Mouse (Mus musculus): ENCODE data around the gene Cercam. TPM values are rescaled to one million over a fixed set of nuclear protein-coding genes. Genes with fewer than 3 reads are reported as not detected.

The Cercam gene
- polyA plus RNA-seq (2014; fragmentation: Nextera tagmentation; extraction: Ambion mirVana) = 8.4 and 8.7 TPM in 2 replicates

DNA sequence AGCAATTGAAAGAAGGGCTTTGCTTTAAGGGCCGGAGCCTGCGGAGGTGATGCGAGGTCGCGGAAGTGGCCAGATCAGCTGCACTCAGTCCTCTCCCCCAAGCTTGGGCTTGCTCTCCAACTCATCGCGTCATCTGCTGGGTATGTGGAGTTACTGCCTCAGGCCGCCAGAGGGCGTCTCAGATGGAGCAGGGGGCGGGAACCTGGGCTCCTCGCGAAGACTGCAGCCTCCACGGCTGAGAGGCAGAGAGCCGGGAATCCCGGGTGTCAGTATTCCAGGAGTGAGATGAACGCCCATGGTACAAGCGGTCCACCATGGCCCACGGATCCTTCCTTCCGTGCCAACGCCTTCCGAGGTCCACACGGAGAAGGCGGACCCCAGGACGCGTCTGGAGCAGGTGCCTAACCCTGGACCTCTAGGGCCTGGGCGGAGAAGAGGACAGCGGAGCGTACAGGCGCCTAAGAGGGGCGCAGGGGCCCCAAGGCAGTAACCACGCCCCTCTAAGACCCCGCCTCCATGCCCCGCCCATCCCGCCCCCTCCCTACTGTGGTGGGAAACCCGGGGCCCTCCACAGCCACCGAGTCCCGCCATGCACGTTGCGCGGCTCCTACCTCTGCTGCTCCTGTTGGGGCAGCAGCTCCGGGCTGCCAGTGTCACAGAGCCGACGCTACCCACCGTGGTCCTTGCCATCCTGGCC, at the start of gene Cercam:
Cercam (plus strand) TSS at position 216 of the 697 bp plus-strand sequence.
- Histone ChIP-seq H3K4me2 (ENCODE audit: low read depth, severe bottlenecking) (peak within 1 kb of the TSS; percentile 85), H3K27me3 (ENCODE audit: control insufficient read depth, insufficient read depth, low read length) (no peaks in the 10 kb centered on the region), H3K9ac (ENCODE audit: low read length) (peak within 1 kb of the TSS; percentile 58), H3K27ac (replicated peaks; ENCODE audit: low read depth, low read length) (peak within 1 kb of the TSS; percentile 42; the same call in 1 of the 2 replicates), H3K4me3 (ENCODE audit: low read depth, low read length) (peak within 1 kb of the TSS; percentile 49), H3K9me3 (ENCODE audit: control insufficient read depth, low read length) (no peaks in the 10 kb centered on the region), H3K36me3 (ENCODE audit: control insufficient read depth, insufficient read depth, low read length) (no peaks in the 10 kb centered on the region), H3K4me1 (ENCODE audit: control insufficient read depth, insufficient read depth, low read length) (0 out of 2 replicates have a peak, but pooled peaks cover 5% of the 10 kb centered on the region)
- under 1% methylated on average over 34 of the region's 44 CpGs for WGBS
- ATAC-seq (ENCODE audit: insufficient number of reproducible peaks, low FRiP score, low TSS enrichment, low read depth) = peak; percentile 88
- peak; percentile 89 for DNase-seq (ENCODE audit: low spot score)

GRCm38 (mm10) chr2:29819363-29819762, 49.6 kb upstream of the Cercam start:
- DNase-seq (ENCODE audit: low spot score) (no peak), ATAC-seq (ENCODE audit: insufficient number of reproducible peaks, low FRiP score, low TSS enrichment, low read depth) (no peak)
- peaks cover 4% of the 10 kb centered on the region; the same call in 1 of the 2 replicates for H3K36me3 ChIP-seq (ENCODE audit: control insufficient read depth, insufficient read depth, low read length)
- peaks cover 6% of the 10 kb centered on the region; the same call in 1 of the 2 replicates for H3K4me1 ChIP-seq (ENCODE audit: control insufficient read depth, insufficient read depth, low read length)
- H3K27me3 ChIP-seq (ENCODE audit: control insufficient read depth, insufficient read depth, low read length) = no peaks in the 10 kb centered on the region
- no peak overlapping the region for H3K4me3 ChIP-seq (ENCODE audit: low read depth, low read length)
- H3K4me2 ChIP-seq (ENCODE audit: low read depth, severe bottlenecking) = no peak overlapping the region; the same call in 1 of the 2 replicates
- no peak overlapping the region for H3K9ac ChIP-seq (ENCODE audit: low read length)
- 27% methylated on average over 2 of the region's 2 CpGs for WGBS
- no peaks in the 10 kb centered on the region for H3K9me3 ChIP-seq (ENCODE audit: control insufficient read depth, low read length)
- H3K27ac ChIP-seq (replicated peaks; ENCODE audit: low read depth, low read length) = no peak overlapping the region; the same call in 1 of the 2 replicates

DNA sequence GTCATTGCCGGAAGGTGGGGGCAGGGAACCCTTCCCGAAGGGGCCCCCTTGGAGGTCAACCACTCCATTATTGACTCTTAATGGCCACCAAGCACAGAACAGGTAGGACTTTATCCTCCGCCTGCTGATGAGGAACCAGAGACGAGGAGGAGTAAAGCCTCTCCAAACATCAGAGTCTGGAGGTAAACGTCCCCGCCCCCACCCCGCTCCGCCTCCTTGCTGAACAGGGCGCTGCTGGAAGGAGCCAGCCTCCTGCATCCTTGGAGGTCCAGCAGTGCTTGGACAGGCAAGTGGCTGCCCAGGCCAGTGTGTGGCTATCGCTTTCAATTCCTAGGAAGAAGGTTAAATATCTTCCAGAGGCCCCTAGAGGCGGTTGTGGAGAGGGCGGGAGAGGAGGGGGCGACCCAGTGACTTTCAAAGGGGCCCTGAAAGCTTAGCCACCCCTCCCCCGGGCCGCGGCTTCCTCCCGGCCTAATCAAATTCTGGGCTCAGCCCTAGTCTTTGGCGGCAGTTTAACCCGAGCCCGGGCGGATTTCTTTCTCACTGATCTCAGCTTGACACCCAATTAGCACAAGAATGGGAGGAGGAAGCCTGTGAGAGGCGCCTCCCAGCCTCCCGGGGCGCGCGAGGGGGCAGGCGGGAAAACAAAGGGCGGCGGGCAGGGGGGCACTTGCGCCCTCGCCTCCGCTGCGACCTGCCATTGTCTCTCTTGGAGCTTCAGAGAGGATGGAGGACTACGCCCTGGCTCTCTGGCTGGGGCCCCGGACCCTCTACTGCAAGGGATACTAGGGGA, 48.7 kb upstream of the Cercam start, which contains the start of gene Urm1:
Urm1 (plus strand) TSS at position 51 of the 793 bp plus-strand sequence.
- peaks cover 4% of the 10 kb centered on the region; the same call in 1 of the 2 replicates for H3K36me3 ChIP-seq (ENCODE audit: control insufficient read depth, insufficient read depth, low read length)
- no peaks in the 10 kb centered on the region for H3K27me3 ChIP-seq (ENCODE audit: control insufficient read depth, insufficient read depth, low read length)
- peak within 1 kb of the TSS; percentile 35 for H3K4me3 ChIP-seq (ENCODE audit: low read depth, low read length)
- peak within 1 kb of the TSS; percentile 92 for H3K27ac ChIP-seq (replicated peaks; ENCODE audit: low read depth, low read length)
- WGBS = under 1% methylated on average over 34 of the region's 35 CpGs
- peak within 1 kb of the TSS; percentile 80 for H3K9ac ChIP-seq (ENCODE audit: low read length)
- H3K4me1 ChIP-seq (ENCODE audit: control insufficient read depth, insufficient read depth, low read length) = peaks cover 6% of the 10 kb centered on the region; the same call in 1 of the 2 replicates
- peak; percentile 79 for ATAC-seq (ENCODE audit: insufficient number of reproducible peaks, low FRiP score, low TSS enrichment, low read depth)
- peak; percentile 87 for DNase-seq (ENCODE audit: low spot score)
- no peaks in the 10 kb centered on the region for H3K9me3 ChIP-seq (ENCODE audit: control insufficient read depth, low read length)
- H3K4me2 ChIP-seq (ENCODE audit: low read depth, severe bottlenecking) = peak within 1 kb of the TSS; percentile 68

- Histone ChIP-seq H3K4me2 (ENCODE audit: low read depth, severe bottlenecking) (peak overlapping the region; percentile 74), H3K9me3 (ENCODE audit: control insufficient read depth, low read length) (no peaks in the 10 kb centered on the region), H3K4me3 (ENCODE audit: low read depth, low read length) (peak overlapping the region; percentile 86), H3K36me3 (ENCODE audit: control insufficient read depth, insufficient read depth, low read length) (peaks cover 2% of the 10 kb centered on the region; the same call in 1 of the 2 replicates), H3K27ac (replicated peaks; ENCODE audit: low read depth, low read length) (peak overlapping the region; percentile 68), H3K9ac (ENCODE audit: low read length) (peak overlapping the region; percentile 77), H3K27me3 (ENCODE audit: control insufficient read depth, insufficient read depth, low read length) (no peaks in the 10 kb centered on the region), H3K4me1 (ENCODE audit: control insufficient read depth, insufficient read depth, low read length) (peaks cover 3% of the 10 kb centered on the region; the same call in 1 of the 2 replicates)
- DNase-seq (ENCODE audit: low spot score) (no peak), ATAC-seq (ENCODE audit: insufficient number of reproducible peaks, low FRiP score, low TSS enrichment, low read depth) (no peak)
- WGBS = 12% methylated on average over 11 of the region's 11 CpGs
These were observed 42.5 kb upstream of the Cercam start for GRCm38 (mm10) chr2:29826318-29826925.

DNA sequence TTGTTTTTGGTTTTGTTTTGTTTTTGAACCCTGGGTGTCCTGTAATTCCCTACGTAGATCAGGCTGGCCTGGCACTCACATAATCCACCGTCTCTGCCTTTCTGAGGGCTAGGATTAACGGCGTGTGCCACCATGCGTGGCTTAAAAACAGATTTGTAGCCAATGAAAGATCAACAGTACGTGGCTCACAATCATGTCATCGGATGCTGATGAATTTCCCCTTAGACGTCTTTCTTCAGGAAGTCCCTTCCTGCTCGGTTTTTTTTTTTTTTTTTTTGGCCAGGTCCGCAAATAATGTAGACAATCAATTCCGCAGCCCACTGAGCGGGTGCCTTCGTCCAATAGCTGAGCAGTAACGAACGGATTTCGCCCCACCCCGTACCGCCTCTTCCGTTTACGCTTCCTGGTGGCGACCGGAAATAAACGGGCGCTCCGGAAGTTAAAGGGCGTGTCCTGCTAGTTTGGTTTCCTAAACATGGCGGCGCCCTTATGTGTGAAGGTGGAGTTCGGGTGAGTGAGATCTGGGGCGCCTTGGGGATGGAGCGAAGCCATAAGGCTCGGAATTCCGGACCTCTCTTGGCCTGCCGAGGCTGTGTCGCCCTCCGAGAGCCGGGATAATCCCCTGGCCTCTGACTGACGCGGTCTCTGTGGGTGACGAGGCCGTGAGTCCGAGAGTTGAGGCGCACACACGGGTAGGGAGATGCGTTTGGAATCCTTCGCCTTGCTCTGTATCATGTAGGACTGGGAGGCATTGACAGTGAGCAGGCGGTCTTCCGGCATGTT, 41.8 kb upstream of the Cercam start:
- H3K9ac ChIP-seq (ENCODE audit: low read length) = peak overlapping the region; percentile 77
- peak overlapping the region; percentile 68 for H3K27ac ChIP-seq (replicated peaks; ENCODE audit: low read depth, low read length)
- H3K4me2 ChIP-seq (ENCODE audit: low read depth, severe bottlenecking) = peak overlapping the region; percentile 82
- H3K4me1 ChIP-seq (ENCODE audit: control insufficient read depth, insufficient read depth, low read length) = peaks cover 3% of the 10 kb centered on the region; the same call in 1 of the 2 replicates
- no peaks in the 10 kb centered on the region for H3K9me3 ChIP-seq (ENCODE audit: control insufficient read depth, low read length)
- peaks cover 2% of the 10 kb centered on the region; the same call in 1 of the 2 replicates for H3K36me3 ChIP-seq (ENCODE audit: control insufficient read depth, insufficient read depth, low read length)
- H3K4me3 ChIP-seq (ENCODE audit: low read depth, low read length) = peak overlapping the region; percentile 86
- peak; percentile 96 for DNase-seq (ENCODE audit: low spot score)
- ATAC-seq (ENCODE audit: insufficient number of reproducible peaks, low FRiP score, low TSS enrichment, low read depth) = peak; percentile 93
- no peaks in the 10 kb centered on the region for H3K27me3 ChIP-seq (ENCODE audit: control insufficient read depth, insufficient read depth, low read length)
- WGBS = under 1% methylated on average over 48 of the region's 48 CpGs

DNA sequence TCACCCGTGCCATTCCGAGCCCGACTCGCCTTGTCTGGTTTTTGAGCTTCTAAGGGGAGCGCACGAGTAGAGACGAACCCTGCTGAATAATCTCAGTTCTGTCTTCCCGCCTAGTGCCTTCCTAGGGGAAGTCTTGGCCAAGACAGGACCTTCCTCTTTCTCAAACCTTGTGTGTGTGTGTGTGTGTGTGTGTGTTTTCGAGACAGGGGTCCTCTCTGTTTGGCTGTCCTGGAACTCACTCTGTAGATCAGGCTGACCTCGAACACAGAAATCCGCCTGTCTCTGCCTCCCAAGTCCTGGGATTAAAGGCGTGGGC, 41.3 kb upstream of the Cercam start:
- Histone ChIP-seq H3K9me3 (ENCODE audit: control insufficient read depth, low read length) (no peaks in the 10 kb centered on the region), H3K36me3 (ENCODE audit: control insufficient read depth, insufficient read depth, low read length) (peaks cover 2% of the 10 kb centered on the region; the same call in 1 of the 2 replicates), H3K4me2 (ENCODE audit: low read depth, severe bottlenecking) (peak overlapping the region; percentile 82), H3K9ac (ENCODE audit: low read length) (peak overlapping the region; percentile 74), H3K4me1 (ENCODE audit: control insufficient read depth, insufficient read depth, low read length) (peaks cover 3% of the 10 kb centered on the region; the same call in 1 of the 2 replicates), H3K27ac (replicated peaks; ENCODE audit: low read depth, low read length) (0 out of 2 replicates have a peak overlapping the region, but pooled peaks have one; percentile 51), H3K4me3 (ENCODE audit: low read depth, low read length) (peak overlapping the region; percentile 86), H3K27me3 (ENCODE audit: control insufficient read depth, insufficient read depth, low read length) (no peaks in the 10 kb centered on the region)
- DNase-seq (ENCODE audit: low spot score) (no peak), ATAC-seq (ENCODE audit: insufficient number of reproducible peaks, low FRiP score, low TSS enrichment, low read depth) (no peak)
- 4% methylated on average over 12 of the region's 12 CpGs for WGBS

GRCm38 (mm10) chr2:29831106-29831505, 37.9 kb upstream of the Cercam start:
- Histone ChIP-seq H3K4me2 (ENCODE audit: low read depth, severe bottlenecking) (no peak overlapping the region), H3K27ac (replicated peaks; ENCODE audit: low read depth, low read length) (no peak overlapping the region), H3K4me3 (ENCODE audit: low read depth, low read length) (no peak overlapping the region), H3K9ac (ENCODE audit: low read length) (no peak overlapping the region), H3K36me3 (ENCODE audit: control insufficient read depth, insufficient read depth, low read length) (peaks cover 6% of the 10 kb centered on the region), H3K9me3 (ENCODE audit: control insufficient read depth, low read length) (no peaks in the 10 kb centered on the region), H3K4me1 (ENCODE audit: control insufficient read depth, insufficient read depth, low read length) (peaks cover 2% of the 10 kb centered on the region; the same call in 1 of the 2 replicates), H3K27me3 (ENCODE audit: control insufficient read depth, insufficient read depth, low read length) (no peaks in the 10 kb centered on the region)
- DNase-seq (ENCODE audit: low spot score) (no peak), ATAC-seq (ENCODE audit: insufficient number of reproducible peaks, low FRiP score, low TSS enrichment, low read depth) (no peak)
- 85% methylated on average over 4 of the region's 4 CpGs for WGBS
